18 mouse cellular contexts compared by ENCODE assay signal in the genomic region with DNA sequence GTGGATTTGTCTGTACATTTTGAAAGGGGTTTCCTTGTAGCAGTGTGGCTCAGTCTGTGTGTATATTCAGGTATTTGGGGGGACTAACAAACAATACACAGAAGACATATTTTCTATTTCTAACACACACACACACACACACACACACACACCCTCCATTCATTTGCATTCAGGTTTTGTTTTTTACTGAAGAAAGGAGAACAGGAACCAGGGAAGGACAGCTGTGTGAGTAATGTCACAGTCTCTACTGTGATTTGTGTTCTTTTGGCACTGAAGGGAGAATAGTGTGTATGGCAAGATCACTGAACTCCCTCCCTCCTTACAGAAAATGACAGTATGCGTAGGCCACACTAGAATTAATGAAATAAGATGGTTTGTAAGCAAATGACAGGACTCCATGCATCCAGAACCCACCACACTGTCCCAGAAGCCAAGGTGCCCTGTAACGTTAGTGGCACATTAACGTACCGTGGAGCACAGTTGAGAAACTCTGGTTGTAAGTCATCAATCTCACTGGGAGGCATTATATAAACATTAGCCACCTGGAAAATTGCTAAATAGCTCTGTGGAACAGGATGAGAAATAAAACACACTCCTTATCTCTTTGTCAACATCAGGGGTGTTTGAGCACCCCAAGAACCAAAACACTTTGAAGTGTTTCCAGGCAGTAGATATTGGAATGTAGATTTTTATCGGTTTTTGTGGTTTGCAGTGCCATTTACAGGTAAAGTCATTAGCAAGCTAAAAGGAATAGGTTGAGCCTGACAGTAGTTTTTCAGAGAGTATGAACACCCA. TPM values are rescaled to one million over a fixed set of nuclear protein-coding genes. Genes with fewer than 3 reads are reported as not detected.
DNase-seq lines count a peak whose midpoint lies in the region; ATAC-seq and TF ChIP-seq lines count a peak whose summit lies in the region.
"Had no signal": no experiment of that assay in that cellular context is flagged by ENCODE, and none has a peak within 500 bp of the region (broad histone marks: within the 10 kb centered on the region; RNA-seq: fewer than 3 reads in every experiment).

No protein-coding gene starts in this region.

- peak; percentile 90 for TF ChIP-seq EP300 in CH12.LX (IDR thresholded peaks at IDR 0.05; ENCODE audit: low read length)

- WGBS in kidney, embryonic 16.5 days = 20% methylated on average over 5 of the region's 5 CpGs
- WGBS in stomach, embryonic 14.5 days = 20% methylated on average over 5 of the region's 5 CpGs
- WGBS in forebrain, embryonic 14.5 days = 92% methylated on average over 5 of the region's 5 CpGs

- no peaks in the 10 kb centered on the region for H3K36me3 ChIP-seq in kidney, embryonic 16.5 days (ENCODE audit: insufficient read depth, low read length)
- H3K36me3 ChIP-seq in CH12.LX (replicated peaks in 1 of 2; ENCODE audit: control insufficient read depth in 1 of 2, insufficient read depth in 1 of 2, low read length in 1 of 2) = no peaks in the 10 kb centered on the region
- no peaks in the 10 kb centered on the region for H3K36me3 ChIP-seq in stomach, embryonic 14.5 days (ENCODE audit: control insufficient read depth, insufficient read depth, low read length)
- H3K36me3 ChIP-seq in forebrain, embryonic 14.5 days (ENCODE audit: control insufficient read depth, insufficient read depth, low read length) = no peaks in the 10 kb centered on the region
- H3K36me3 ChIP-seq: embryonic facial prominence, embryonic 15.5 days; hindbrain, embryonic 15.5 days; liver, embryonic 15.5 days; neural tube, embryonic 15.5 days had no signal

- no peak for TF ChIP-seq RAD21 in CH12.LX (IDR thresholded peaks at IDR 0.05; ENCODE audit: low read depth, low read length)

- no peaks in the 10 kb centered on the region for H3K27me3 ChIP-seq in kidney, embryonic 16.5 days (ENCODE audit: insufficient read depth, low read length)
- no peaks in the 10 kb centered on the region for H3K27me3 ChIP-seq in CH12.LX (replicated peaks)
- H3K27me3 ChIP-seq in stomach, embryonic 14.5 days (ENCODE audit: control insufficient read depth, insufficient read depth, low read length) = no peaks in the 10 kb centered on the region
- no peaks in the 10 kb centered on the region for H3K27me3 ChIP-seq in forebrain, embryonic 14.5 days (replicated peaks; ENCODE audit: control insufficient read depth, insufficient read depth, low read length)
- H3K27me3 ChIP-seq: embryonic facial prominence, embryonic 15.5 days; hindbrain, embryonic 15.5 days; liver, embryonic 15.5 days; neural tube, embryonic 15.5 days had no signal

- no peak for DNase-seq in kidney, postnatal 4 days
- DNase-seq in 3T3-L1 (ENCODE audit: low read depth, low spot score) (peak; percentile 20), CH12.LX (ENCODE audit: extremely low read depth) (peak; percentile 59)
- DNase-seq in forebrain, embryonic 14.5 days (ENCODE audit: low spot score) = no peak
- DNase-seq in gastrocnemius, postnatal 25 days = no peak
- DNase-seq: adrenal gland, postnatal 25 days; cerebellum, adult 11 months; cerebellum, adult 9-11 months; kidney, adult 8-10 months had no signal

- H3K9ac ChIP-seq in kidney, embryonic 16.5 days (replicated peaks; ENCODE audit: low read length) = no peak overlapping the region
- H3K9ac ChIP-seq in CH12.LX (ENCODE audit: insufficient read depth, low read depth) = no peak overlapping the region
- no peak overlapping the region for H3K9ac ChIP-seq in stomach, embryonic 14.5 days (replicated peaks; ENCODE audit: low read depth, low read length)
- no peak overlapping the region for H3K9ac ChIP-seq in forebrain, embryonic 14.5 days (ENCODE audit: low read length)
- H3K9ac ChIP-seq: embryonic facial prominence, embryonic 15.5 days; hindbrain, embryonic 15.5 days; liver, embryonic 15.5 days; neural tube, embryonic 15.5 days had no signal

- no peaks in the 10 kb centered on the region for H3K9me3 ChIP-seq in kidney, embryonic 16.5 days (ENCODE audit: low read length)
- H3K9me3 ChIP-seq in CH12.LX (replicated peaks; ENCODE audit: low read length) = no peaks in the 10 kb centered on the region
- no peaks in the 10 kb centered on the region for H3K9me3 ChIP-seq in stomach, embryonic 14.5 days (ENCODE audit: control insufficient read depth, low read depth, low read length)
- H3K9me3 ChIP-seq in forebrain, embryonic 14.5 days (replicated peaks; ENCODE audit: control insufficient read depth, low read length) = no peaks in the 10 kb centered on the region
- H3K9me3 ChIP-seq: embryonic facial prominence, embryonic 15.5 days; hindbrain, embryonic 15.5 days; liver, embryonic 15.5 days; neural tube, embryonic 15.5 days had no signal

- in situ Hi-C loops in CH12.LX (cut with MboI; ENCODE audit: low pct_ligation_motif_present, low pct_unique_long_range_greater_than_20kb, low sequenced_read_pairs) = no loop called here

- no peak for TF ChIP-seq POLR2A in CH12.LX (IDR thresholded peaks at IDR 0.05; ENCODE audit: low read depth, low read length)

- dilution Hi-C loops in CH12.LX (cut with MboI; ENCODE audit: extremely low pct_ligation_motif_present, extremely low pct_unique_long_range_greater_than_20kb, low sequenced_read_pairs) = no loop called here

- H3K4me2 ChIP-seq in kidney, embryonic 16.5 days (replicated peaks; ENCODE audit: low read depth, low read length) = no peak overlapping the region; the same call in 1 of the 2 replicates
- H3K4me2 ChIP-seq in CH12.LX (ENCODE audit: insufficient read depth, low read depth, poor library complexity, severe bottlenecking) = peak overlapping the region; percentile 44
- no peak overlapping the region for H3K4me2 ChIP-seq in stomach, embryonic 14.5 days (replicated peaks; ENCODE audit: low read depth, low read length)
- H3K4me2 ChIP-seq in forebrain, embryonic 14.5 days (ENCODE audit: low read length) = no peak overlapping the region
- H3K4me2 ChIP-seq: embryonic facial prominence, embryonic 15.5 days; heart, embryonic 11.5 days; hindbrain, embryonic 15.5 days; liver, embryonic 15.5 days; neural tube, embryonic 15.5 days had no signal

- H3K79me2 ChIP-seq in CH12.LX (replicated peaks; ENCODE audit: control insufficient read depth, extremely low read depth, insufficient read depth, poor library complexity, severe bottlenecking) = no peaks in the 10 kb centered on the region

- H3K27ac ChIP-seq in kidney, embryonic 16.5 days (ENCODE audit: low read length) = no peak overlapping the region
- H3K27ac ChIP-seq in CH12.LX (ENCODE audit: insufficient read depth, low read depth) = no peak overlapping the region
- H3K27ac ChIP-seq in stomach, embryonic 14.5 days (ENCODE audit: low read length) = no peak overlapping the region
- H3K27ac ChIP-seq in forebrain, embryonic 14.5 days (ENCODE audit: low read depth, low read length) = no peak overlapping the region
- H3K27ac ChIP-seq: embryonic facial prominence, embryonic 15.5 days; hindbrain, embryonic 15.5 days; liver, embryonic 15.5 days; macrophage; neural tube, embryonic 15.5 days had no signal

- H3K4me1 ChIP-seq in kidney, embryonic 16.5 days (ENCODE audit: insufficient read depth, low read length) = peaks cover 11% of the 10 kb centered on the region
- peaks cover 11 to 17% of the 10 kb centered on the region in 2 experiments for H3K4me1 ChIP-seq in CH12.LX (ENCODE audit: control insufficient read depth in 1 of 2, insufficient read depth in 2 of 2)
- H3K4me1 ChIP-seq in stomach, embryonic 14.5 days (ENCODE audit: control insufficient read depth, insufficient read depth, low read length) = no peaks in the 10 kb centered on the region
- no peaks in the 10 kb centered on the region for H3K4me1 ChIP-seq in forebrain, embryonic 14.5 days (ENCODE audit: control insufficient read depth, insufficient read depth, low read length)
- H3K4me1 ChIP-seq: embryonic facial prominence, embryonic 15.5 days; hindbrain, embryonic 15.5 days; liver, embryonic 15.5 days; neural tube, embryonic 15.5 days had no signal

- no peak overlapping the region for H3K4me3 ChIP-seq in kidney, embryonic 16.5 days (ENCODE audit: low read length)
- no peak overlapping the region for H3K4me3 ChIP-seq in CH12.LX (replicated peaks in 1 of 3; ENCODE audit: low read depth in 2 of 3, low read length in 2 of 3, poor library complexity in 1 of 3)
- H3K4me3 ChIP-seq in stomach, embryonic 14.5 days (ENCODE audit: low read depth, low read length) = no peak overlapping the region
- no peak overlapping the region for H3K4me3 ChIP-seq in forebrain, embryonic 14.5 days (ENCODE audit: low read depth, low read length)
- H3K4me3 ChIP-seq: embryonic facial prominence, embryonic 15.5 days; hindbrain, embryonic 15.5 days; liver, embryonic 15.5 days; neural tube, embryonic 15.5 days had no signal

- peak; percentile 78; the same call in 1 of the 2 replicates for ATAC-seq in kidney, embryonic 16.5 days (ENCODE audit: low FRiP score, low TSS enrichment)
- ATAC-seq in stomach, embryonic 14.5 days (ENCODE audit: insufficient number of reproducible peaks, insufficient read depth, low FRiP score, low read depth) = 0 out of 2 replicates have a peak, but pooled peaks have one; percentile 46
- no peak for ATAC-seq in forebrain, embryonic 14.5 days
- ATAC-seq: lung, postnatal 0 days had no signal

- no peak for TF ChIP-seq CTCF in CH12.LX (conservative IDR thresholded peaks at IDR 0.05 in 1 of 2, IDR thresholded peaks at IDR 0.05 in 1 of 2; ENCODE audit: low read depth in 2 of 2, low read length in 2 of 2)

TF ChIP-seq in CH12.LX, 34 proteins besides CTCF, POLR2A, EP300 and RAD21 (continues in another document):
- TF ChIP-seq USF1 (IDR thresholded peaks at IDR 0.05; ENCODE audit: low read depth, low read length) = no peak
- TF ChIP-seq MEF2A (IDR thresholded peaks at IDR 0.05; ENCODE audit: borderline replicate concordance, low read depth, low read length) = 0 out of 2 replicates have a peak, but pooled peaks have one; percentile 32
- TF ChIP-seq TCF12 (IDR thresholded peaks at IDR 0.05; ENCODE audit: low read depth, low read length) = no peak
- no peak for TF ChIP-seq ZKSCAN1 (IDR thresholded peaks at IDR 0.05; ENCODE audit: borderline replicate concordance, low read depth, low read length)
- TF ChIP-seq GABPA (IDR thresholded peaks at IDR 0.05; ENCODE audit: insufficient replicate concordance, low read depth, low read length) = no peak
- TF ChIP-seq JUND (conservative IDR thresholded peaks at IDR 0.05; ENCODE audit: low read depth, low read length) = no peak
- TF ChIP-seq ELF1 (IDR thresholded peaks at IDR 0.05; ENCODE audit: low read depth, low read length) = no peak
- peak; percentile 56; the same call in 1 of the 2 replicates for TF ChIP-seq ETS1 (conservative IDR thresholded peaks at IDR 0.05; ENCODE audit: low read depth, low read length)
- TF ChIP-seq HCFC1 (IDR thresholded peaks at IDR 0.05; ENCODE audit: low read depth, low read length) = no peak

RNA-seq across cellular contexts. Expression of gene Poc1b, which starts 59.9 kb away (rescaled TPM):
- 20.6 and 23.9 TPM in 2 replicates for polyA plus RNA-seq in kidney, embryonic 16.5 days (2015; fragmentation: Nextera tagmentation; extraction: Ambion mirVana)
- total RNA-seq in CH12.LX (2012; rRNA removed) (5.0 and 5.6 TPM in 2 replicates), CH12.LX (2014; rRNA removed) (3.8 and 4.0 TPM in 2 replicates)
- polyA plus RNA-seq in CH12.LX (2012; ENCODE audit: insufficient read length, low read depth) = 17.4 and 18.2 TPM in 2 replicates
- polyA plus RNA-seq in stomach, embryonic 14.5 days (2014; fragmentation: Nextera tagmentation; extraction: Ambion mirVana) = 24.9 and 27.4 TPM in 2 replicates
- 20.4 and 20.8 TPM in 2 replicates for polyA plus RNA-seq in forebrain, embryonic 14.5 days (2014; fragmentation: Nextera tagmentation; extraction: Ambion mirVana)
- 1 to 10 TPM; 3.5 to 4.0 TPM for total RNA-seq in gastrocnemius, postnatal 25 days (2021)

Comparison
In these comparisons a context has a peak if more than half of its experiments do, and no peak if none do; other contexts are left out.
1. DNase-seq: peak in 3T3-L1 (single experiment) and CH12.LX (single experiment); none in kidney, postnatal 4 days (0 of 2), forebrain, embryonic 14.5 days (single experiment) and gastrocnemius, postnatal 25 days (single experiment).